Mouse (Mus musculus): ENCODE results near the gene Aire.

The Aire gene

GRCm38 (mm10) chr10:78043406-78043836 lies at the start of gene Aire:
Gene Aire, minus strand, starts transcription at chr10:78043610.
- DNase-seq (ENCODE audit: low spot score), result no peak

- no peak for DNase-seq (ENCODE audit: low spot score)
Observed at GRCm38 (mm10) chr10:78092725-78093029, 49.3 kb upstream of the Aire start.

- no peak for DNase-seq (ENCODE audit: low spot score)
Observed at GRCm38 (mm10) chr10:78091865-78092724, 48.7 kb upstream of the Aire start.

DNA sequence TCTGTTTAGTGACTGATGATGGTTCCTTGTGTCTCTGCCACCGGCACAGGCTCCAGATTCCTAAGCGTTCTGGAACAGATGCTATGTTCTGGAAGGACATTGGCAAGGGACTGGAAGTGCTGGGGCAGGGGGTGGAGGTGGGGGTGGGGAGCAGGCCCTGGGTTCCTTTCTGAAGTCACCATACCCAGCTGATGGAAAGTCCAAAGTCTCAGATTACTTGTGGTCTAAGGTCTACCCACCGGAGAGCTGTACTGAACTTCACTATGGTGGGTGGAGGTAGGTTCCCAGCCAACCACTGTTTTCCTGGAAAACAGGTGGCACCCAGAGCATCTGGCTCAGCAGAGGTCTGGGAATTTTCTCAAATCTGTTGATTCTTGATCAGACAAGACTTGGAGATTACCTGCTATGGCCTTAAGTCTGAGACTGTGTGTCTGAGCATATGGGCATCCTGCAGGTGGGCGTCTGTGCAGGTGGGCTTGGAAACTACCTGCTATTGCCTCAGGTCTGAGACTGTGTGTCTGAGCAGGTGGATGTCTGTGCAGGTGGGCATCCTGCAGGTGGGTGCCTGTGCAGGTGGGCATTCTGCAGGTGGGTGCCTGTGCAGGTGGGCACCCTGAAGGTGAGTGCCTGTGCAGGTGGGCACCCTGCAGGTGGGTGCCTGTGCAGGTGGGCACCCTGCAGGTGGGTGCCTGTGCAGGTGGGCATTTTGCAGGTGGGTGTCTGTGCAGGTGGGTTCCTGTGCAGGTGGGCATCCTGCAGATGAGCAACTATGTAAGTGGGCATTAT lies 47.5 kb upstream of the Aire start:
- no peak for DNase-seq (ENCODE audit: low spot score)

GRCm38 (mm10) chr10:78090246-78090645 lies 46.8 kb upstream of the Aire start:
- no peak for DNase-seq (ENCODE audit: low spot score)

GRCm38 (mm10) chr10:78087101-78087511 lies 43.7 kb upstream of the Aire start:
- no peak for DNase-seq (ENCODE audit: low spot score)

GRCm38 (mm10) chr10:78086444-78087061 lies 43.1 kb upstream of the Aire start:
- DNase-seq (ENCODE audit: low spot score), result no peak

- no peak for DNase-seq (ENCODE audit: low spot score)
Observed at GRCm38 (mm10) chr10:78085711-78086110, 42.3 kb upstream of the Aire start.

GRCm38 (mm10) chr10:78084073-78084472 lies 40.7 kb upstream of the Aire start:
- no peak for DNase-seq (ENCODE audit: low spot score)

GRCm38 (mm10) chr10:78079955-78080591 lies 36.7 kb upstream of the Aire start:
- no peak for DNase-seq (ENCODE audit: low spot score)

GRCm38 (mm10) chr10:78078276-78078675 lies 34.9 kb upstream of the Aire start:
- DNase-seq (ENCODE audit: low spot score), result no peak

- DNase-seq (ENCODE audit: low spot score), result no peak
Observed at GRCm38 (mm10) chr10:78077862-78078261, 34.5 kb upstream of the Aire start.

DNA sequence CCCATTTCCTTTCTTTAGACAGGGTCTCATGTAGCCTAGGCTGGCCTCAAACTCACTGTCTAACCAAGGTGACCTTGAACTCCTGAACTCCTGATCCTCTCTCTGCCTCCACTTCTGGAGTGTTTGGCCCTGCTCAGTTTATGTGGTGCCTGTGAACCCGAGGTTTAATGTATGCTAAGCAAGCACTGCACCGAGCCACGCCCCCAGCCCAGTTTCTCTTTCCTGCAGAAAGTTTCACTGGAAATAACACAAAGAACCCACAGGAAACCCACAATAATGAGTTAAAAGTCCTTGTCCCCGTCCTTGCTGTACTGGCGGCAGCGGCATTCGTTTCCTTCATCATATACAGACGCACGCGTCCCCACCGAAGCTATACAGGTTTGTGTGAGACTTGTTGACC lies 31.6 kb upstream of the Aire start:
- DNase-seq (ENCODE audit: low spot score), result no peak

- DNase-seq (ENCODE audit: low spot score), result no peak
Observed at GRCm38 (mm10) chr10:78074151-78074550, 30.7 kb upstream of the Aire start.

GRCm38 (mm10) chr10:78069101-78070011 lies 25.9 kb upstream of the Aire start, which contains the start of gene Icosl:
Gene Icosl, plus strand, starts transcription at chr10:78069302.
- DNase-seq (ENCODE audit: low spot score), result peak; percentile 67

DNA sequence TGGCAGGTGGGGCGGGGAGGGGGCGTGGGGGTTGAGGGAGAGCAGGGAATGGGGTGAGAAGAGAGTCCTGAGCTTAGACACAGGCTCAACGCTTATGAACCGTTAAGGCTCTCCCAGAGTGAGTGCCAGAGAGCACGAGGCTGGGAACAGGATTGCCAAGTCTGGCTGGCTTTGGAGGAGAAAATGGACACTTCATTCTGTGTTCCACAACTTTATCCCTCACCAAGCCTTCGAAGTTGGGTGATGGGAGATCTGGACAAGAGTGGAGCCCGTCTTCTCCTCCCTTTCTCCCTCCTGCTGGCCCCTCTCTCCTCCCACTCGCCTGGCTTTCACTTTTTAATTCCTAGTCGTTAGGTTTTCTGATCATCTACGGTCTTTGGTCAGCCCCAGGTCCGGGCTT lies 25.1 kb upstream of the Aire start:
- no peak for DNase-seq (ENCODE audit: low spot score)

DNA sequence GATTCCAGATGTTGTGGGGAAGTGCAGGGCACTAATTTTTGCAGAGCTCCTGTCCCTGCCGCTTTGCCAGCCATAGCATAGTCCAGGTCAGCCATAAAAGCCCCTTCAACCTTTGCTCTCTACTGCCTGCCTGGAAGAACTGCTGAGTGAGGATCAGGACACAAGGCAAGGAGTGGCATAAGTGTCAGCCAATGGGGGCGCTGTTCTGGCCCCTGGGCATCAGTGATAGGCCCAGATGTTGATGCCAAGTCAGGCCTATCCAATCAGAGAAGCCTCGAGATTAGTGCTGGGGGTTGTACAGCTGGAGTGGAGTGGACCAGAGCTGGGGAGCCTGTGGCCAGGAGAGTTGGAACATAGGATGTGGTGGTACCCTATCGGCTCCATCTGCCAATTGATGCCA lies 23.8 kb upstream of the Aire start:
- DNase-seq (ENCODE audit: low spot score), result no peak

DNA sequence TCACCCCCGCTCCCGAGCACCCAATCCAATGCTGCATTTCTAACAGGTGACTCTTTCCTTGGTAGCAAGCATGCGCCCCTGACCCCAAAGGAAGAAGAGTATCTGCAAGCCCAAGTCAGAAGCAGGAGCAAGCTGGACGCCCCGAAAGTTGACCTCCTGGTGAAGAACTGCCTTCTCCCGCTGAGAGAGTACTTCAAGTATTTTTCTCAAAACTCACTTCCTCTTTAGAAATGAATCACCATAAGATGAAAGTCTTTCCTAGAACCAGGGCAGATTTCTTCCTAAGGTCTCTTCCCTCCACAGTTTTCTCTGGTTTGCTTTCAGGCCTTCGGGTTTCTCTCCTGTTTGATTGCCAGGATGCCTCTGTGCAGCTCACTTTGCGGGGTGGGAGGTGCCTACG lies 19.7 kb upstream of the Aire start:
- DNase-seq (ENCODE audit: low spot score), result no peak

GRCm38 (mm10) chr10:78057056-78057455 lies 13.6 kb upstream of the Aire start:
- no peak for DNase-seq (ENCODE audit: low spot score)

- no peak for DNase-seq (ENCODE audit: low spot score)
Observed at GRCm38 (mm10) chr10:78054633-78055565, 11.5 kb upstream of the Aire start.
